Mouse (Mus musculus) kidney, embryonic 15.5 days (tissue): ENCODE results near the gene Prss32. TPM values are rescaled to one million over a fixed set of nuclear protein-coding genes. Genes with fewer than 3 reads are reported as not detected.
"Not testable (repeated sequence)": the region's sequence is repeated elsewhere in the genome, so short reads cannot be mapped to it uniquely, and the experiment has no call there.

Source experiments
- ATAC-seq: fragments of 200-750 bp; cut with Nextera tagmentation; replicated peaks from 2 replicates; pipeline ENCODE4 v1.8.0; 2017; ENCODE audit warnings: moderate TSS enrichment; ENCODE audit not compliant: low FRiP score
- H3K27ac ChIP-seq: fragments of 300-500 bp; sonication (generic); 2 replicates; pipeline ENCODE4 v1.5.1; 2015; ENCODE audit warnings: mild to moderate bottlenecking, inconsistent platforms
- H3K27me3 ChIP-seq: fragments of 300-500 bp; sonication (generic); 2 replicates; pipeline ENCODE4 v1.6.1; 2015; ENCODE audit warnings: inconsistent platforms
- H3K36me3 ChIP-seq: fragments of 300-500 bp; sonication (generic); 2 replicates; pipeline ENCODE4 v1.6.1; 2015; ENCODE audit warnings: inconsistent platforms
- H3K4me1 ChIP-seq: fragments of 300-500 bp; sonication (generic); 2 replicates; pipeline ENCODE4 v1.6.1; 2015; ENCODE audit warnings: inconsistent platforms
- H3K4me2 ChIP-seq: fragments of 300-500 bp; sonication (generic); 2 replicates; pipeline ENCODE4 v1.6.1; 2015; ENCODE audit warnings: moderate library complexity, mild to moderate bottlenecking, inconsistent platforms
- H3K4me3 ChIP-seq: fragments of 300-500 bp; sonication (generic); replicated peaks from 2 replicates; pipeline ENCODE4 v1.5.1; 2015; ENCODE audit warnings: mild to moderate bottlenecking, inconsistent platforms
- H3K9ac ChIP-seq: fragments of 300-500 bp; sonication (generic); 2 replicates; pipeline ENCODE4 v1.6.1; 2015; ENCODE audit warnings: mild to moderate bottlenecking, inconsistent platforms
- H3K9me3 ChIP-seq: fragments of 300-500 bp; sonication (generic); replicated peaks from 2 replicates; pipeline ENCODE4 v1.6.1; 2016; ENCODE audit warnings: inconsistent platforms
- WGBS: fragments of 180-500 bp; shearing (Covaris S2); methylation state at CpG from one replicate; pipeline ENCODE4 v1.1.7; 2015; ENCODE audit warnings: mixed read lengths; 5-methylcytosine and 5-hydroxymethylcytosine counted together
- polyA plus RNA-seq: library from polyadenylated mRNA; unstranded; fragments of >200 nt; fragmentation: Nextera tagmentation; extraction: Ambion mirVana; gene quantifications from 2 replicates; pipeline ENCODE4 v1.2.1, GENCODE M21; 2015

Gene Prss32
- polyA plus RNA-seq, 1 experiment from 2014 or later, result not detected

DNA sequence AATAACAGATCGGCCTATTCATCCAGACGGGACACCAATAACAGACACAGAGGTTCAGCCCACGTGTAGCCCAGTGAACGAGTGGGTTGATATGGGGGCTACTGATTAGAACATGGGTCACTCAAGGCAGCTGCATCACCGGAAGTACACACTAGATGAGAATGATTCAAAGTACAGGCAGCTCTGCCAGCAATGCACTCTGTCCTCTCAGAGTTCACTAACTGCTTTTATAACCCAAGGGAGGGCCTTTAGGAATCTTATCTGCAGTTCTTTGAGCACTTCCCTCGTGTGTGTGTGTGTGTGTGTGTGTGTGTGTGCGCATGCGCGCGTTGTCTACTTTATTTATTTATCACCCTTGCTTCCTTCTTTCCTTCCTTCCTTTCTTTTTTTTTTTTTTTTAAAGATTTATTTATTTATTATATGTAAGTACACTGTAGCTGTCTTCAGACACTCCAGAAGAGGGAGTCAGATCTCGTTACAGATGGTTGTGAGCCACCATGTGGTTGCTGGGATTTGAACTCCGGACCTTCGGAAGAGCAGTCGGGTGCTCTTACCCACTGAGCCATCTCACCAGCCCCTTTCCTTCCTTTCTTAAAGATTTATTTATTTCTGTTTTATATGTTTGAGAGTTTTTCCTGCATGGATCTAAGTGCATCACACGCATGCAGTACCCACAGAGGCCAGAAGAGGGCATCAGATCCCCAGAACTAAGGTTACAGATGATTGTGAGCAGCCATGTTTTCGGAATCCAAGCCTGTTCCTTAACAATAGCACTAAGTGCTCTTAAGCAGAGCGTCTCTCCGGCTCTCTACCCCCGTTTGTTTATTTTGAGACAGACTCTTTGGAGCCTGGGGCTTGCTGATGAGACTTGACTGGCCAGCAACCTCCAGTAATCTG is 7.4 kb downstream of the Prss32 start:
- H3K9ac ChIP-seq, result no peak overlapping the region
- no peaks in the 10 kb centered on the region for H3K27me3 ChIP-seq
- no peak overlapping the region for H3K4me3 ChIP-seq
- no peaks in the 10 kb centered on the region for H3K36me3 ChIP-seq
- 58% methylated on average over 19 of the region's 19 CpGs for WGBS
- no peaks in the 10 kb centered on the region for H3K9me3 ChIP-seq
- no peaks in the 10 kb centered on the region for H3K4me1 ChIP-seq
- no peak overlapping the region for H3K4me2 ChIP-seq
- no peak overlapping the region for H3K27ac ChIP-seq
- ATAC-seq, result no peak

DNA sequence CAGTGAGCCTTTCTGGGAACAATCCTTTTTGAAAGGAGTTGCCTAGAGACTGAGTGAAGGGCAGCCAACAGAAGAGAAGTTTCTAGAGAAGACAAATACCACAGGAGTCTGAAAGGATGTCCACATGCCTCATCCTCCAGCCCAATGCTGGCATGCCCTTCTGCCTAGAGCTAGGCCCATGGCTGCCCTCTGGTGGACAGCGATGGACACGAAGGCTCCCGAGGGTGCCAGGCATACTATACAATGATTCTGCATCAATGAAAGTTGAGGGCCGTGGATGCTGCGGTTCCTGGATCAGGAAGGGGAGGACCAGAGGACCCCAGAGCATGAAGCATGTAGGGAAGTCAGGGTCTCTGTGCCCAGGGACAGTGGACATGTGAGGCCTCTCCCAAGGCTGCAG is 9.6 kb downstream of the Prss32 start:
- Histone ChIP-seq H3K9me3 (no peaks in the 10 kb centered on the region), H3K27ac (no peak overlapping the region), H3K9ac (no peak overlapping the region), H3K36me3 (no peaks in the 10 kb centered on the region), H3K4me1 (no peaks in the 10 kb centered on the region), H3K4me2 (no peak overlapping the region), H3K4me3 (no peak overlapping the region), H3K27me3 (no peaks in the 10 kb centered on the region)
- WGBS, result 37% methylated on average over 5 of the region's 5 CpGs
- peak; percentile 36 for ATAC-seq

DNA sequence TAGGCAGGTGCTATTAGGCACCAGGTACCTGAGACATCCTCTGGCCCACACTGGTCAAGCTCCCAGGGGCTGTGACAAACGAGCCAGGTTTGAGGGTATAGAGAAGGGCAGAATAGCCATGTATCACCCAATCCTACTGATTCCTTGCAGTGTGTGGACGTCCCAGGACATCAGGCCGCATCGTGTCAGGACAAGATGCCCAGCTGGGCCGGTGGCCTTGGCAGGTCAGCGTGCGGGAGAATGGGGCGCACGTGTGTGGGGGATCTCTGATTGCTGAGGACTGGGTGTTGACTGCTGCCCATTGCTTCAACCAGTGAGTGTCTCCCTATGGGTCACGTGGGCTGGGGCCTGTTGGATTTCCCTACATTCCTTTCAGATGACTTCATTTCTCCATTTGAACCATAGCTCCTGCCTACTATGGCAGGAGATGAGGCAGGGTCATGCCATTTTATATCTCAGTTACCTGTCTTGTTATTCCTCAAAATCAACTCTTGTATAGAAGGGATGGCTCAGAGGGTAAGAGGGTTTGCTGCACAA is 10.6 kb downstream of the Prss32 start:
- no peak overlapping the region for H3K27ac ChIP-seq
- H3K4me2 ChIP-seq, result no peak overlapping the region
- ATAC-seq, result no peak
- H3K4me1 ChIP-seq, result no peaks in the 10 kb centered on the region
- no peak overlapping the region for H3K4me3 ChIP-seq
- no peaks in the 10 kb centered on the region for H3K36me3 ChIP-seq
- WGBS, result 85% methylated on average over 10 of the region's 10 CpGs
- H3K9ac ChIP-seq, result no peak overlapping the region
- no peaks in the 10 kb centered on the region for H3K27me3 ChIP-seq
- no peaks in the 10 kb centered on the region for H3K9me3 ChIP-seq

DNA sequence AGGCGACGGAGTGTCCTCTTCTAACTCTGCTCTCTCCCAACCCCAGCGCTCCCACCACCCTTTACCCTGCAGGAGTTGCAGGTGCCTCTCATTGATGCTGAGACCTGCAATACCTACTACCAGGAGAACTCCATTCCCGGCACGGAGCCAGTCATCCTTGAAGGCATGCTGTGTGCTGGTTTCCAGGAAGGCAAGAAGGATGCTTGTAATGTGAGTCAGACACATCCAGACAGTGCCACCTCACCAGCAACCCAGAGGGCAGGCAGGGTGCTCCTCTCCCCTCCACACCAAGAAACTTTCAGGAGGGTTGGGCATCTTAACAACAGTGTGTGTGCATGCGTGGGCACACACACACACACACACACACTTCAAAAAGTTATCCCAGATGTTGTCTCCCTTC is 13.5 kb downstream of the Prss32 start:
- 74% methylated on average over 6 of the region's 6 CpGs for WGBS
- Histone ChIP-seq H3K27me3 (no peaks in the 10 kb centered on the region), H3K9ac (no peak overlapping the region), H3K4me2 (no peak overlapping the region), H3K4me1 (no peaks in the 10 kb centered on the region), H3K4me3 (no peak overlapping the region), H3K27ac (no peak overlapping the region), H3K36me3 (no peaks in the 10 kb centered on the region), H3K9me3 (no peaks in the 10 kb centered on the region)
- no peak for ATAC-seq

DNA sequence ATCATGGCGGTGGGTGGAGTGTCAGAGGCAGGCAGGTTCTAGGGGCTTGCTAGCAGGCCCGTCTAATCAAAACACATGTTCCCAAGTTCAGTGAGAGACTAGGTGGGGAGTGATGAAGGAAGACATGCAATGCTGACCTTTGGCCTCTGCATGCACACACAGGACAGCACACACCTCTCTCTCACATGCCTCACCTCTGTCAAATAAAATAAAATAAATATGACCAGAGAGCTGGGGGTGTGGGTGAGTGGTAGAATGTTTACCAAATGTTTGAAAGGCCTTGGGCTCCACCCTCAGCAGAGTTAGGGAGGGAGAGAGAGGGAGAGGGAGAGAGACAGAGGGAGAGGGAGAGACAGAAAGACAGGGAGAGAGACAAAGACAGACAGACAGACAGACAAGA is 14.3 kb downstream of the Prss32 start:
- Histone ChIP-seq H3K4me3 (no peak overlapping the region), H3K4me1 (no peaks in the 10 kb centered on the region), H3K36me3 (no peaks in the 10 kb centered on the region), H3K27ac (no peak overlapping the region), H3K4me2 (no peak overlapping the region), H3K9ac (no peak overlapping the region), H3K9me3 (no peaks in the 10 kb centered on the region), H3K27me3 (no peaks in the 10 kb centered on the region)
- WGBS, result 78% methylated on average over 2 of the region's 2 CpGs
- ATAC-seq, result no peak

DNA sequence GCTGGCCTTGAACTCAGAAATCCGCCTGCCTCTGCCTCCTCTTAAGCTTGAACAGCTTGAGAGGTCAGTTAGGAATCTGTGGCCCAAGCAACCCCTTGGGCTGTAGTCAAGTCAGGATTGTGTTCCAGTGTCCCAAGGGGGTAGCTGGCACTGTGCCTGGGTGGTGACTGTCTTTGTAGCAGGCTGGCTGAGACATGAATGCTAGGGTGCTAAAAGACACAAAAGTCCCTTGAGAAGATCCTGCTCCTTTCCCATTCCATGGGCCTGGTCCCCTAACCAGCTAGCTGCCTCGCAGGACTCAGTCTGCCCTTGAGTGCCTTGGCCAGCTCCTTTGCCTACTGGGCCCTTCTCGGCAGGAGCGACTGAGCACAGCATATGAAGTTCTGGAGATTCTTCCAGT is 19.3 kb downstream of the Prss32 start:
- 90% methylated on average over 4 of the region's 4 CpGs for WGBS
- no peaks in the 10 kb centered on the region for H3K9me3 ChIP-seq

DNA sequence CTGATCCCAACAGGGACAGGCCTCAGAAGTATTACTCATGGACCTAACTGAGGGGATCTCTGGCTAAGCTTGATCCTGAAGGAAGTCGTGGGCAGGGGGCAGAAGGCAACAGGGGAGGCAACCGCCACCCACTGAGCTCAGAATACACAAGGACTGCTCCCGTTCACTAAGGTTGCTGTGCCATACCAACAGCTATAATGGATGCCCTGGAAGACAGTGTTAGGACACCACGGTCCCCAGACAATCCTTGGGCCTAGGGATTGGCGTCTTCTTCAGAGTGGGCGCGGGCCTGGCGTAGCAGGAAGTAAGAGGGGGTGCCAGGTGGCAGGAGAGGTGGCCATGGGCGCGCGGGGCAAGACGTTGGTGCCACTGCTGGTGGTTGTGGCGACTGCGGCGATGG is 24.1 kb downstream of the Prss32 start, which contains the start of gene Prss21:
Gene Prss21 (plus strand): TSS at position 301 of the 400 bp plus-strand sequence.
- WGBS, result 83% methylated on average over 15 of the region's 15 CpGs
- Histone ChIP-seq H3K4me3 (no peak within 1 kb of the TSS), H3K4me1 (no peaks in the 10 kb centered on the region), H3K4me2 (no peak within 1 kb of the TSS), H3K27me3 (no peaks in the 10 kb centered on the region), H3K9ac (no peak within 1 kb of the TSS), H3K9me3 (no peaks in the 10 kb centered on the region), H3K36me3 (no peaks in the 10 kb centered on the region), H3K27ac (no peak within 1 kb of the TSS)
- ATAC-seq, result no peak

More for the DNA sequence above, 19.3 kb downstream of the Prss32 start:
- H3K4me2 ChIP-seq, result no peak overlapping the region
- H3K27ac ChIP-seq, result no peak overlapping the region
- no peak overlapping the region for H3K4me3 ChIP-seq
- no peaks in the 10 kb centered on the region for H3K27me3 ChIP-seq
- H3K36me3 ChIP-seq, result no peaks in the 10 kb centered on the region
- no peaks in the 10 kb centered on the region for H3K4me1 ChIP-seq
- no peak for ATAC-seq
- H3K9ac ChIP-seq, result no peak overlapping the region

DNA sequence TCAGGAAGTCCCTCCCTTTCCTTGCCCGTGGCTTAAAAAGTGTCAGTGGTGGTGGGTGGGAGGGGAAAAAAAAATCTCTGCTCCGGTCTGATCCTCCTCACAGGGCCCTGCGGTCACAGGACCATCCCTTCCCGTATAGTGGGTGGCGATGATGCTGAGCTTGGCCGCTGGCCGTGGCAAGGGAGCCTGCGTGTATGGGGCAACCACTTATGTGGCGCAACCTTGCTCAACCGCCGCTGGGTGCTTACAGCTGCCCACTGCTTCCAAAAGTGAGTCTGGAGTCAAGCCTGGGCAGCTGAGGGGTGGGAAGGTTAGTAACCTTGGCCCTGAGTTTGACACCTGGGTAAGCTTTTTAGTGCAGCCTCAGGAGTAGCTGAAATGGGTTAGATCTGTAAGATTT is 24.9 kb downstream of the Prss32 start:
- Histone ChIP-seq H3K27me3 (no peaks in the 10 kb centered on the region), H3K9me3 (no peaks in the 10 kb centered on the region), H3K9ac (no peak overlapping the region), H3K4me1 (no peaks in the 10 kb centered on the region), H3K4me3 (no peak overlapping the region), H3K27ac (no peak overlapping the region), H3K36me3 (no peaks in the 10 kb centered on the region), H3K4me2 (no peak overlapping the region)
- ATAC-seq, result no peak
- 85% methylated on average over 11 of the region's 11 CpGs for WGBS

DNA sequence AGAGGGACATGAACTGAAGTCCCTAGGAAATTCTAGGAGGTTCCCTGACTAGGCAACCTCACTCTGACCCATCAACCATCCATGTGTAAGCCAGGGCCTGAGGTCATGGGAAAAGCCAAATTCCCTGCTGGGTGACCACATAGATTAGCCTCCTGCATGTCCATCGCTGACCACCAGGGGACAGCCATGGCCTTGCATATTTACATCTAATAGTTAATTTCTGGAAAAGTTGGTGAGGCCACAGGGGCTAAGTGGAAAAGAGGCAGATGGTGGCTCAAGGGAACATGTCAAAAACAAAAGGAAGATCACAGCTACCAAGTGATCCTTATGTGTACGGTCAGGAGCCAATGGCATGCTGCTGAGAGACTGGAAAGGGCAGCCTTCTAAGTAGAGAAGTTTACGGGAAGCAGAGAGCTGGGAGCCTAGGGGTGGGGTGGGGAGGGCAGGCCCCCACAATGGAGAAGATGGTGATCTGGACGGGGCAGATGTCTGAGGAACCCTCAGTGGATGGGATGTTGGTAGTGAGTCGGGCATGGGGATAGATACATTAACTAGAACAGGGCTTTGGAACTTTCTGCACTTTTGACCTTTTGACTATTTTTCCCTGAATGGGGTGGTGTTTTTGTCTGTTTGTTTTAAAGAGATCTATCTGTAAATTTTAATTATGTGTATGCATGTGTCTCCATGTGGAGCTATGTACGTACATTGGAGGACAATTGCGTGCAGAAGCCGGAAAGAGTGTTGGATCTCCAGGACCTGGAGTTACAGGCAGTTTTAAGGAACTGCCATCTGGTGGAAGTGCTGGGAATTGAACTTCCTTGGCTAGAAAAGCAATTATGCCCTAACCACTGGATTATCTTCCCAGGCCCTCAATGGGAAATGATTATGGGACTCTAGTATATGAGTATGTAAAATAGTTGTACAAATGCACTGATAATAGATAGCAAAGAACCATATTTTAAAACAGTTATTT is 30.5 kb downstream of the Prss32 start:
- Histone ChIP-seq H3K27me3 (no peaks in the 10 kb centered on the region), H3K27ac (no peak overlapping the region), H3K4me1 (no peaks in the 10 kb centered on the region; the same call in 1 of the 2 replicates), H3K4me2 (no peak overlapping the region), H3K4me3 (no peak overlapping the region), H3K9ac (no peak overlapping the region), H3K9me3 (no peaks in the 10 kb centered on the region), H3K36me3 (no peaks in the 10 kb centered on the region)
- 43% methylated on average over 8 of the region's 8 CpGs for WGBS
- peak; percentile 36; the same call in 1 of the 2 replicates for ATAC-seq

DNA sequence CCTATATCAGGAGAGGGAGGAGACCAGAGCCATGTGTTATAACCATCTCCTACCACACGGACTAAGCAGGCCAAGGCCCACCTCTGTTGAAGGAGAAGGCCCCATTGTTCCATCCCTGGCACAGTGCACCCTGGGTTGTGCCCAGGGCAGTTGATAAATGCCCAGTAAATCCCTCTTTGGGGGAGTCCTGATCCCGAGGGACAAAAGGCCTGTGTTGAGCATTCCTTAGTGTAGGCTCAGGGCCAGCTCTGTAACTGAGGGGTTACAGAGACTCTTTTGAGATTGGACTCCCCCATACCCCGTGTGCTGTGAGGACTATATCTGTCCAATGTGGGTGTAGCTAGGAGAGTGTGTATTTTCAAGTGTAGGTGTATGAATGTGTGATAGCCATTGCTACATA is 33.1 kb downstream of the Prss32 start:
- 56% methylated on average over 3 of the region's 3 CpGs for WGBS
- no peak for ATAC-seq

DNA sequence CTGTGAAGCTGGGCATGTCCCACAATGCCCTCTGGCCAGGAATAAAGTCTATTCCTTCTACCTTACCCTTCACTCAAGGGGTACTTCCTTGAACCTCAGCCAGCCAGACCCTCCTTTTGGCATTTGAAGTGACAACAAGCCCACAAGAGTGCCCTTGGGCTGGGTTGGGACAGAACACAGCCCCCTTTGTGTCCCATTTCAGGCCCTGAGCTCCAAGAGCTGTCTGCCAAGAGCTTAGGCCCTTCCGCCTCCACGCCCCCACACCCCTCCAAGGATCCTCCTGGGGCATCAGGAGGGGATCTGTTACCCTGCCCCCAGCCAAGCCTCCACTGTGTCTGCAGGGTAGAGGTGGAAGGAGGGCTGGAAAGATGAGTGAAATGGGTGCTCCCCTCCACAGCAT is 33.5 kb downstream of the Prss32 start:
- Histone ChIP-seq H3K9me3 (no peaks in the 10 kb centered on the region), H3K9ac (no peak overlapping the region), H3K36me3 (no peaks in the 10 kb centered on the region), H3K27me3 (no peaks in the 10 kb centered on the region), H3K27ac (no peak overlapping the region), H3K4me1 (no peaks in the 10 kb centered on the region; the same call in 1 of the 2 replicates), H3K4me3 (no peak overlapping the region), H3K4me2 (no peak overlapping the region)
- ATAC-seq, result no peak
- WGBS, result 85% methylated on average over 2 of the region's 2 CpGs

More for the DNA sequence above, 33.1 kb downstream of the Prss32 start:
- no peak overlapping the region for H3K4me2 ChIP-seq
- no peaks in the 10 kb centered on the region for H3K36me3 ChIP-seq
- H3K4me3 ChIP-seq, result no peak overlapping the region
- no peaks in the 10 kb centered on the region for H3K27me3 ChIP-seq
- H3K27ac ChIP-seq, result no peak overlapping the region
- H3K9ac ChIP-seq, result no peak overlapping the region
- H3K4me1 ChIP-seq, result no peaks in the 10 kb centered on the region; the same call in 1 of the 2 replicates
- no peaks in the 10 kb centered on the region for H3K9me3 ChIP-seq

DNA sequence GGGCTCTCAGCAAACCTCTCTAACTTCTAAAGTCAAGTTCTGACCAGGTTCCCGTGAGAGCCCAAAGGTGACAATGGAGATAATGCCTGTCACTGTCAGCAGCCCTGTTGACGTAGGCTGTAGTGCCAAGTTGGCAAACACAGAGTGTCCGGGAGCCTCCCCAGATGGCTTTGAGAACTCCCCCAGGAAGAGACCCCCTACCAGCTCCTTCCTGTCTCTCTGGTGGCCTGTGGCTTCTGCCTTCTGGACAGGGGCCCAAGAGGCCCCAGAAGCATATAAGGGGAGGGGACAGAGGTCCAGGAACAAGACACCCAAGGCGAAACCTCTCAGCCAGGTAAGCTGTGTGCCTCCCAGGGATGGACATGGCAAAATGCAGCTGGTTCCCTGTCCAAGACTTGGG is 36.9 kb downstream of the Prss32 start, which contains the start of the genes Dcpp1 and Dcpp2:
Gene Dcpp1 (plus strand): TSS at position 301 of the 400 bp plus-strand sequence.
Gene Dcpp2 (plus strand): TSS at position 305 of the 400 bp plus-strand sequence.
- H3K4me3 ChIP-seq, H3K4me2 ChIP-seq, H3K27ac ChIP-seq, H3K9ac ChIP-seq, H3K27me3 ChIP-seq, H3K4me1 ChIP-seq, ATAC-seq, H3K36me3 ChIP-seq, H3K9me3 ChIP-seq: not testable (repeated sequence)
- WGBS, result 71% methylated on average over 4 of the region's 4 CpGs
